Mouse (Mus musculus) stomach, embryonic 14.5 days (tissue): ENCODE data around the gene Fdxacb1. TPM values are rescaled to one million over a fixed set of nuclear protein-coding genes. Genes with fewer than 3 reads are reported as not detected.

ENCODE experiments used
- ATAC-seq: fragments of 200-750 bp; cut with Nextera tagmentation; 2 replicates; pipeline ENCODE4 v1.8.0; 2017; ENCODE audit warnings: low read depth, moderate TSS enrichment; ENCODE audit not compliant: insufficient number of reproducible peaks, insufficient read depth, low FRiP score
- H3K27ac ChIP-seq: fragments of 300-500 bp; sonication (generic); 2 replicates; pipeline ENCODE4 v1.5.1; 2014; ENCODE audit warnings: mild to moderate bottlenecking, low read length, moderate library complexity, mixed read lengths
- H3K27me3 ChIP-seq: fragments of 300-500 bp; sonication (generic); 2 replicates; pipeline ENCODE4 v1.6.1; 2014; ENCODE audit warnings: low read length, control low read depth, mixed read lengths; ENCODE audit not compliant: control insufficient read depth, insufficient read depth
- H3K36me3 ChIP-seq: fragments of 300-500 bp; sonication (generic); 2 replicates; pipeline ENCODE4 v1.6.1; 2014; ENCODE audit warnings: mild to moderate bottlenecking, control low read depth, low read length, moderate library complexity, mixed read lengths; ENCODE audit not compliant: control insufficient read depth, insufficient read depth
- H3K4me1 ChIP-seq: fragments of 300-500 bp; sonication (generic); 2 replicates; pipeline ENCODE4 v1.6.1; 2014; ENCODE audit warnings: low read length, control low read depth, mixed read lengths; ENCODE audit not compliant: control insufficient read depth, insufficient read depth
- H3K4me2 ChIP-seq: fragments of 300-500 bp; sonication (generic); replicated peaks from 2 replicates; pipeline ENCODE4 v1.6.1; 2014; ENCODE audit warnings: low read depth, low read length, control low read depth
- H3K4me3 ChIP-seq: fragments of 300-500 bp; sonication (generic); 2 replicates; pipeline ENCODE4 v1.5.1; 2014; ENCODE audit warnings: low read depth, low read length, control low read depth
- H3K9ac ChIP-seq: fragments of 300-500 bp; sonication (generic); replicated peaks from 2 replicates; pipeline ENCODE4 v1.6.1; 2014; ENCODE audit warnings: low read depth, mild to moderate bottlenecking, control low read depth, low read length, moderate library complexity, mixed read lengths
- H3K9me3 ChIP-seq: fragments of 300-500 bp; sonication (generic); 2 replicates; pipeline ENCODE4 v1.6.1; 2016; ENCODE audit warnings: low read depth, low read length, control low read depth; ENCODE audit not compliant: control insufficient read depth
- WGBS: fragments of 180-500 bp; shearing (Covaris S2); extraction: QIAGEN DNeasy Blood & Tissue Kit; methylation state at CpG from one replicate; pipeline ENCODE4 v1.1.7; 2014; 5-methylcytosine and 5-hydroxymethylcytosine counted together
- polyA plus RNA-seq: library from polyadenylated mRNA; unstranded; fragments of >200 nt; fragmentation: Nextera tagmentation; extraction: Ambion mirVana; gene quantifications from 2 replicates; pipeline ENCODE4 v1.2.1, GENCODE M21; 2014

Gene Fdxacb1
- polyA plus RNA-seq, 1 experiment from 2014 or later: 13.7 TPM

- H3K4me1 ChIP-seq: peaks cover 7% of the 10 kb centered on the region; the same call in 1 of the 2 replicates
- no peak overlapping the region for H3K9ac ChIP-seq
- no peak for ATAC-seq
- no peak overlapping the region for H3K27ac ChIP-seq
- 48% methylated on average over 7 of the region's 7 CpGs for WGBS
- H3K4me3 ChIP-seq: no peak overlapping the region
- H3K4me2 ChIP-seq: no peak overlapping the region; the same call in 1 of the 2 replicates
- no peaks in the 10 kb centered on the region for H3K36me3 ChIP-seq
- no peaks in the 10 kb centered on the region for H3K9me3 ChIP-seq
- H3K27me3 ChIP-seq: no peaks in the 10 kb centered on the region
These were observed 14.1 kb upstream of the Fdxacb1 start for GRCm38 (mm10) chr9:50753947-50754346.

DNA sequence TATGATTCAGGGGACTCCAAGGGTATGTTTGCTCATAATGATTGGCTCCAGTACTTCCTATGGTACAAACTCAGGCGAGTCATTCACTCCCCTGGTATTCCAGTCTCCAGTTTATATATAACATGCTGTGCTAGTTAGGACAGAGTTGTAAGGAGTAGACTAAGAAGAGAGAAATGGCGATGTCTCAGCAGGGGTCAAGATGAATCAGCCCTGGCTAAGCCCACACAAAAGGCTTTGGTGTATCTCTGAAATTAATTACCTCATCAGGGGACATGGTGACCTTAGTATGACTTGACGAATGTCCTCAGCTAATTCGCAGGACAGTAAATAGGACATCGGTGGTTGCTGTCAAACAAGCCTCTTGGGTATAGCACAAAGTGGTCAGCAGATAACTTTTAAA is 11.3 kb upstream of the Fdxacb1 start:
- Histone ChIP-seq H3K36me3 (no peaks in the 10 kb centered on the region), H3K4me1 (peaks cover 7% of the 10 kb centered on the region; the same call in 1 of the 2 replicates), H3K27me3 (no peaks in the 10 kb centered on the region), H3K9me3 (no peaks in the 10 kb centered on the region), H3K4me3 (no peak overlapping the region), H3K27ac (no peak overlapping the region), H3K4me2 (no peak overlapping the region), H3K9ac (no peak overlapping the region)
- no peak for ATAC-seq
- 49% methylated on average over 5 of the region's 5 CpGs for WGBS

- Histone ChIP-seq H3K27me3 (no peaks in the 10 kb centered on the region), H3K4me2 (no peak overlapping the region), H3K36me3 (no peaks in the 10 kb centered on the region), H3K4me1 (no peaks in the 10 kb centered on the region), H3K4me3 (no peak overlapping the region), H3K9me3 (no peaks in the 10 kb centered on the region), H3K27ac (no peak overlapping the region), H3K9ac (no peak overlapping the region)
- no peak for ATAC-seq
- 64% methylated on average over 6 of the region's 6 CpGs for WGBS
These were observed 6.4 kb upstream of the Fdxacb1 start for GRCm38 (mm10) chr9:50761520-50762243.

DNA sequence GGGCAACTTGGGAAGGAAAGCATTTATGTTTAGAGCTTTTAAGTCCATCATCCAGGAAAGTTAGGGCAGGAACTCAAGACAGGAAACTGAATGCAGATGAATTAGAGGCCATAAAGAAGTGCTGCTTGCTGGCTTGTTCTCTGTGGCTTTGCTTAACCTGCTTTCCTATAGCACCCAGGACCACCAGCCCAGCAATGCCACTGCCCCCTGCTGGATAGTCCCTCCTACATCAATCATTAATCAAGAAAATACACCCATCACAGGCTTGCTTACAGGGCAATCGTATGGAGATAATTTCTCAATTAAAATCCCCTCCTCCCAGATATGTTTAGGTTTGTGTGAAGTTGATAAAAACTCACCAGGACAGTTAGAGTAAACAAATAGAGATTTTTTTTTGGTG is 4.7 kb upstream of the Fdxacb1 start:
- no peak for ATAC-seq
- Histone ChIP-seq H3K9ac (no peak overlapping the region), H3K4me1 (0 out of 2 replicates have a peak, but pooled peaks cover 4% of the 10 kb centered on the region), H3K4me3 (no peak overlapping the region), H3K4me2 (no peak overlapping the region), H3K9me3 (no peaks in the 10 kb centered on the region), H3K27ac (no peak overlapping the region), H3K36me3 (no peaks in the 10 kb centered on the region), H3K27me3 (no peaks in the 10 kb centered on the region)
- WGBS: 46% methylated on average over 1 of the region's 1 CpGs

GRCm38 (mm10) chr9:50767531-50768106 is 417 bp upstream of the Fdxacb1 start:
- Histone ChIP-seq H3K9ac (peak overlapping the region; percentile 57), H3K4me2 (peak overlapping the region; percentile 71), H3K4me3 (peak overlapping the region; percentile 45), H3K9me3 (no peaks in the 10 kb centered on the region), H3K27me3 (no peaks in the 10 kb centered on the region), H3K4me1 (peaks cover 8% of the 10 kb centered on the region; the same call in 1 of the 2 replicates), H3K27ac (peak overlapping the region; percentile 92; the same call in 1 of the 2 replicates), H3K36me3 (peaks cover 9% of the 10 kb centered on the region; the same call in 1 of the 2 replicates)
- WGBS: 4% methylated on average over 17 of the region's 17 CpGs
- ATAC-seq: no peak; the same call in 1 of the 2 replicates

- no peak overlapping the region for H3K27ac ChIP-seq
- no peaks in the 10 kb centered on the region for H3K27me3 ChIP-seq
- H3K4me3 ChIP-seq: no peak overlapping the region
- WGBS: 97% methylated on average over 2 of the region's 2 CpGs
- H3K9me3 ChIP-seq: no peaks in the 10 kb centered on the region
- ATAC-seq: no peak
- peaks cover 9% of the 10 kb centered on the region; the same call in 1 of the 2 replicates for H3K36me3 ChIP-seq
- no peak overlapping the region for H3K4me2 ChIP-seq
- H3K4me1 ChIP-seq: peaks cover 12% of the 10 kb centered on the region; the same call in 1 of the 2 replicates
- H3K9ac ChIP-seq: no peak overlapping the region
These were observed 2.0 kb downstream of the Fdxacb1 start for GRCm38 (mm10) chr9:50770011-50770410.

GRCm38 (mm10) chr9:50774026-50774462 is 6.0 kb downstream of the Fdxacb1 start:
- Histone ChIP-seq H3K4me3 (no peak overlapping the region), H3K27me3 (no peaks in the 10 kb centered on the region), H3K4me2 (peak overlapping the region; percentile 91), H3K9me3 (no peaks in the 10 kb centered on the region), H3K9ac (no peak overlapping the region), H3K4me1 (peaks cover 17% of the 10 kb centered on the region; the same call in 1 of the 2 replicates), H3K27ac (no peak overlapping the region), H3K36me3 (peaks cover 9% of the 10 kb centered on the region)
- 68% methylated on average over 4 of the region's 4 CpGs for WGBS
- no peak for ATAC-seq

GRCm38 (mm10) chr9:50774991-50775612 is 7.1 kb downstream of the Fdxacb1 start, which contains the start of the genes Alg9 and 1110032A03Rik:
Gene Alg9 (plus strand): TSS chr9:50775019.
Gene 1110032A03Rik (minus strand): TSS chr9:50775520.
- Histone ChIP-seq H3K9me3 (no peaks in the 10 kb centered on the region), H3K4me1 (peaks cover 13% of the 10 kb centered on the region; the same call in 1 of the 2 replicates), H3K4me2 (peak within 1 kb of the TSS; percentile 91), H3K36me3 (peaks cover 14% of the 10 kb centered on the region), H3K27me3 (no peaks in the 10 kb centered on the region), H3K9ac (peak within 1 kb of the TSS; percentile 85), H3K27ac (peak within 1 kb of the TSS; percentile 80), H3K4me3 (peak within 1 kb of the TSS; percentile 94)
- ATAC-seq: peak; percentile 81
- WGBS: under 1% methylated on average over 39 of the region's 51 CpGs
